Mouse (Mus musculus): ENCODE data around the gene Clic6.

The Clic6 gene

GRCm38 (mm10) chr16:92535258-92535657, 49.7 kb downstream of the Clic6 start:
- no peak for DNase-seq

GRCm38 (mm10) chr16:92538356-92538755, 52.8 kb downstream of the Clic6 start:
- DNase-seq: no peak

- no peak for DNase-seq
Measured at GRCm38 (mm10) chr16:92544264-92544663, 58.7 kb downstream of the Clic6 start.

GRCm38 (mm10) chr16:92548651-92549050, 63.1 kb downstream of the Clic6 start:
- no peak for DNase-seq

- DNase-seq: no peak
Measured at GRCm38 (mm10) chr16:92551266-92552105, 66.0 kb downstream of the Clic6 start.

GRCm38 (mm10) chr16:92552106-92552382, 66.5 kb downstream of the Clic6 start:
- no peak for DNase-seq

GRCm38 (mm10) chr16:92552858-92553257, 67.3 kb downstream of the Clic6 start:
- no peak for DNase-seq

GRCm38 (mm10) chr16:92555051-92555450, 69.5 kb downstream of the Clic6 start:
- no peak for DNase-seq

GRCm38 (mm10) chr16:92565291-92565690, 79.8 kb downstream of the Clic6 start:
- DNase-seq: no peak

- DNase-seq: peak; percentile 86
Measured at GRCm38 (mm10) chr16:92565708-92566107, 80.2 kb downstream of the Clic6 start.

- DNase-seq: no peak
Measured at GRCm38 (mm10) chr16:92566146-92566545, 80.6 kb downstream of the Clic6 start.

- no peak for DNase-seq
Measured at GRCm38 (mm10) chr16:92571246-92571645, 85.7 kb downstream of the Clic6 start.

- DNase-seq: no peak
Measured at GRCm38 (mm10) chr16:92573193-92573592, 87.7 kb downstream of the Clic6 start.

- no peak for DNase-seq
Measured at GRCm38 (mm10) chr16:92575792-92576191, 90.3 kb downstream of the Clic6 start.

GRCm38 (mm10) chr16:92577381-92577780, 91.8 kb downstream of the Clic6 start:
- no peak for DNase-seq

GRCm38 (mm10) chr16:92578915-92579653, 93.5 kb downstream of the Clic6 start:
- DNase-seq: no peak

GRCm38 (mm10) chr16:92580981-92581380, 95.4 kb downstream of the Clic6 start:
- DNase-seq: no peak

GRCm38 (mm10) chr16:92581767-92582166, 96.2 kb downstream of the Clic6 start:
- no peak for DNase-seq

- DNase-seq: no peak
Measured at GRCm38 (mm10) chr16:92587836-92588235, 102.3 kb downstream of the Clic6 start.

Data from right cerebral cortex, postnatal 14 days (tissue).